Mouse (Mus musculus) layer of hippocampus, postnatal 14 days (tissue): ENCODE results near the gene Gm3625. TPM values are rescaled to one million over a fixed set of nuclear protein-coding genes. Genes with fewer than 3 reads are reported as not detected.

Experiments
- DNase-seq, 2 experiments: peaks; one replicate each; pipeline ENCODE4 v3.0.0; 2021 to 2022; ENCODE audit warnings: low spot score in 2 of 2, mixed read lengths in 1 of 2
- long read RNA-seq, 2 experiments: library from polyadenylated mRNA; stranded (forward); transcript quantifications; one replicate each; pipeline ENCODE4 v2.0.0; 2021
- total RNA-seq, 2 experiments: library from RNA; stranded (reverse); gene quantifications; 2 replicates each; pipeline ENCODE4 v1.2.3; 2021

Gene Gm3625
- total RNA-seq = not detected
- long read RNA-seq, experiment 1, transcript Gm3625-201 (1 exons, 102 nt) = major isoform, 6 of 6 reads
- long read RNA-seq, experiment 1, partial matches to known transcripts = 0 of 6 reads
- long read RNA-seq, experiment 1, other reads (novel, unspliced or antisense) = 0 of 6 reads
- long read RNA-seq, experiment 2, partial matches to known transcripts = 0 of 1 reads
- long read RNA-seq, experiment 2, other reads (novel, unspliced or antisense) = 0 of 1 reads

- DNase-seq = peak; percentile 58 to 69
These were observed at the start of gene Gm3625, which contains the start of gene Itsn2 for GRCm38 (mm10) chr12:4592541-4593165. TSS of gene Gm3625 (minus strand) at chr12:4592927. TSS of gene Itsn2 (plus strand) at chr12:4592638.

- DNase-seq = no peak
These were observed 48.0 kb upstream of the Gm3625 start for GRCm38 (mm10) chr12:4640737-4641136.

GRCm38 (mm10) chr12:4638438-4638837, 45.7 kb upstream of the Gm3625 start:
- no peak for DNase-seq

- DNase-seq = no peak
These were observed 40.2 kb upstream of the Gm3625 start for GRCm38 (mm10) chr12:4632957-4633356.

- DNase-seq = no peak
These were observed 31.5 kb upstream of the Gm3625 start for GRCm38 (mm10) chr12:4624201-4624600.

- no peak for DNase-seq
These were observed 22.0 kb upstream of the Gm3625 start for GRCm38 (mm10) chr12:4614722-4615121.

GRCm38 (mm10) chr12:4606625-4607024, 13.9 kb upstream of the Gm3625 start:
- DNase-seq = no peak

GRCm38 (mm10) chr12:4599713-4600112, 7.0 kb upstream of the Gm3625 start:
- no peak for DNase-seq

- DNase-seq = no peak
These were observed 6.1 kb upstream of the Gm3625 start for GRCm38 (mm10) chr12:4598666-4599428.

GRCm38 (mm10) chr12:4595055-4595454, 2.3 kb upstream of the Gm3625 start:
- DNase-seq = no peak

GRCm38 (mm10) chr12:4593930-4594391, 1.2 kb upstream of the Gm3625 start:
- DNase-seq = no peak

- DNase-seq = peak in 1 of 2 experiments; percentile 29
These were observed 621 bp upstream of the Gm3625 start for GRCm38 (mm10) chr12:4593166-4593929.

- no peak for DNase-seq
These were observed 702 bp downstream of the Gm3625 start for GRCm38 (mm10) chr12:4592025-4592424.

GRCm38 (mm10) chr12:4588603-4589002, 4.1 kb downstream of the Gm3625 start:
- DNase-seq = no peak

GRCm38 (mm10) chr12:4587846-4588245, 4.9 kb downstream of the Gm3625 start:
- no peak for DNase-seq

GRCm38 (mm10) chr12:4582326-4582725, 10.4 kb downstream of the Gm3625 start:
- no peak for DNase-seq

GRCm38 (mm10) chr12:4574065-4574464, 18.7 kb downstream of the Gm3625 start:
- DNase-seq = no peak

GRCm38 (mm10) chr12:4571864-4572263, 20.9 kb downstream of the Gm3625 start:
- no peak for DNase-seq

GRCm38 (mm10) chr12:4558475-4559279, 34.0 kb downstream of the Gm3625 start:
- no peak for DNase-seq

GRCm38 (mm10) chr12:4558013-4558412, 34.7 kb downstream of the Gm3625 start:
- DNase-seq = no peak
